Mouse (Mus musculus): ENCODE results near the gene Mecom. TPM values are rescaled to one million over a fixed set of nuclear protein-coding genes. Genes with fewer than 3 reads are reported as not detected.
A peak's percentile ranks its signal among the peaks of the same experiment; 100 is the strongest.

The Mecom gene
- polyA plus RNA-seq, 1 experiment from 2014 or later, result 13.0 TPM

GRCm38 (mm10) chr3:30164834-30165233 is 383.0 kb downstream of the Mecom start:
- Histone ChIP-seq H3K36me3 (ENCODE audit: control insufficient read depth, insufficient read depth, low read length) (no peaks in the 10 kb centered on the region), H3K9me3 (ENCODE audit: control insufficient read depth, low read length) (no peaks in the 10 kb centered on the region), H3K9ac (ENCODE audit: low read depth, low read length) (no peak overlapping the region), H3K27ac (replicated peaks; ENCODE audit: low read depth, low read length) (no peak overlapping the region), H3K4me1 (ENCODE audit: control insufficient read depth, insufficient read depth, low read length) (no peaks in the 10 kb centered on the region), H3K4me2 (ENCODE audit: low read depth, low read length) (no peak overlapping the region), H3K4me3 (ENCODE audit: low read depth, low read length) (no peak overlapping the region), H3K27me3 (replicated peaks; ENCODE audit: control insufficient read depth, insufficient read depth, low read length) (no peaks in the 10 kb centered on the region)
- ATAC-seq (ENCODE audit: low read depth) (peak; percentile 81), DNase-seq (ENCODE audit: low spot score) (peak; percentile 46)
- WGBS, result 37% methylated on average over 4 of the region's 4 CpGs

- no peak overlapping the region for H3K9ac ChIP-seq (ENCODE audit: low read depth, low read length)
- no peak for DNase-seq (ENCODE audit: low spot score)
- H3K4me2 ChIP-seq (ENCODE audit: low read depth, low read length), result no peak overlapping the region
- H3K9me3 ChIP-seq (ENCODE audit: control insufficient read depth, low read length), result no peaks in the 10 kb centered on the region
- no peaks in the 10 kb centered on the region; the same call in 1 of the 2 replicates for H3K27me3 ChIP-seq (replicated peaks; ENCODE audit: control insufficient read depth, insufficient read depth, low read length)
- 76% methylated on average over 4 of the region's 4 CpGs for WGBS
- no peak for ATAC-seq (ENCODE audit: low read depth)
- H3K27ac ChIP-seq (replicated peaks; ENCODE audit: low read depth, low read length), result no peak overlapping the region
- H3K4me1 ChIP-seq (ENCODE audit: control insufficient read depth, insufficient read depth, low read length), result no peaks in the 10 kb centered on the region
- H3K4me3 ChIP-seq (ENCODE audit: low read depth, low read length), result no peak overlapping the region
- H3K36me3 ChIP-seq (ENCODE audit: control insufficient read depth, insufficient read depth, low read length), result no peaks in the 10 kb centered on the region
These were observed 384.4 kb downstream of the Mecom start for GRCm38 (mm10) chr3:30163390-30163789.

- no peak overlapping the region for H3K27ac ChIP-seq (replicated peaks; ENCODE audit: low read depth, low read length)
- H3K27me3 ChIP-seq (replicated peaks; ENCODE audit: control insufficient read depth, insufficient read depth, low read length), result no peaks in the 10 kb centered on the region; the same call in 1 of the 2 replicates
- 66% methylated on average over 5 of the region's 5 CpGs for WGBS
- no peak overlapping the region for H3K4me3 ChIP-seq (ENCODE audit: low read depth, low read length)
- no peaks in the 10 kb centered on the region for H3K4me1 ChIP-seq (ENCODE audit: control insufficient read depth, insufficient read depth, low read length)
- H3K9me3 ChIP-seq (ENCODE audit: control insufficient read depth, low read length), result no peaks in the 10 kb centered on the region
- ATAC-seq (ENCODE audit: low read depth), result no peak
- no peaks in the 10 kb centered on the region for H3K36me3 ChIP-seq (ENCODE audit: control insufficient read depth, insufficient read depth, low read length)
- no peak overlapping the region for H3K9ac ChIP-seq (ENCODE audit: low read depth, low read length)
- no peak for DNase-seq (ENCODE audit: low spot score)
- no peak overlapping the region for H3K4me2 ChIP-seq (ENCODE audit: low read depth, low read length)
These were observed 386.7 kb downstream of the Mecom start for GRCm38 (mm10) chr3:30160961-30161670.

DNA sequence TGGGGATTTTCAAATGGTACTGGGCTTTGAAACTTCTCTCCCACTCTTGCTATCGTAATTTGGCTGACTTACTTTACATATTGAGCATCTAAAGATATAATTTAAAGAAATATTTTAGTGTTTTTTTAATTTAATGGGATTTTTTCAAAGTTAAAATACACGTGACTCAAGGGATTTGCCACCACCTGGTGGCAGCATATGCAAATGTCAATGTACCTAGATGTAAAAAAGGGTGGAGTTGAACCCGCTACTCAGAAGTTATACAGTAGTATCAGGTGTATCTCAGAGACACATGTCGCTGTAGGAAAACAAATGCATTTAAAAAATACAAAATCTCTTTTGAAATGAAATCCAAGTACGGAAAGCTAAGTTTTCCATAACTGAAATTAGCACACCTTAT is 387.5 kb downstream of the Mecom start:
- Histone ChIP-seq H3K27ac (replicated peaks; ENCODE audit: low read depth, low read length) (no peak overlapping the region), H3K4me2 (ENCODE audit: low read depth, low read length) (no peak overlapping the region), H3K9me3 (ENCODE audit: control insufficient read depth, low read length) (no peaks in the 10 kb centered on the region), H3K36me3 (ENCODE audit: control insufficient read depth, insufficient read depth, low read length) (no peaks in the 10 kb centered on the region), H3K4me1 (ENCODE audit: control insufficient read depth, insufficient read depth, low read length) (no peaks in the 10 kb centered on the region), H3K27me3 (replicated peaks; ENCODE audit: control insufficient read depth, insufficient read depth, low read length) (no peaks in the 10 kb centered on the region; the same call in 1 of the 2 replicates), H3K4me3 (ENCODE audit: low read depth, low read length) (no peak overlapping the region), H3K9ac (ENCODE audit: low read depth, low read length) (no peak overlapping the region)
- no peak for DNase-seq (ENCODE audit: low spot score)
- no peak for ATAC-seq (ENCODE audit: low read depth)
- WGBS, result 78% methylated on average over 5 of the region's 5 CpGs

- Histone ChIP-seq H3K36me3 (ENCODE audit: control insufficient read depth, insufficient read depth, low read length) (no peaks in the 10 kb centered on the region), H3K4me1 (ENCODE audit: control insufficient read depth, insufficient read depth, low read length) (no peaks in the 10 kb centered on the region), H3K9me3 (ENCODE audit: control insufficient read depth, low read length) (no peaks in the 10 kb centered on the region), H3K27ac (replicated peaks; ENCODE audit: low read depth, low read length) (no peak overlapping the region), H3K4me3 (ENCODE audit: low read depth, low read length) (no peak overlapping the region), H3K4me2 (ENCODE audit: low read depth, low read length) (no peak overlapping the region), H3K9ac (ENCODE audit: low read depth, low read length) (no peak overlapping the region), H3K27me3 (replicated peaks; ENCODE audit: control insufficient read depth, insufficient read depth, low read length) (no peaks in the 10 kb centered on the region; the same call in 1 of the 2 replicates)
- 78% methylated on average over 7 of the region's 7 CpGs for WGBS
- no peak for ATAC-seq (ENCODE audit: low read depth)
- no peak for DNase-seq (ENCODE audit: low spot score)
These were observed 390.6 kb downstream of the Mecom start for GRCm38 (mm10) chr3:30157128-30157670.

- Histone ChIP-seq H3K36me3 (ENCODE audit: control insufficient read depth, insufficient read depth, low read length) (no peaks in the 10 kb centered on the region), H3K9ac (ENCODE audit: low read depth, low read length) (no peak overlapping the region), H3K27me3 (replicated peaks; ENCODE audit: control insufficient read depth, insufficient read depth, low read length) (no peaks in the 10 kb centered on the region; the same call in 1 of the 2 replicates), H3K4me3 (ENCODE audit: low read depth, low read length) (no peak overlapping the region), H3K27ac (replicated peaks; ENCODE audit: low read depth, low read length) (no peak overlapping the region), H3K4me2 (ENCODE audit: low read depth, low read length) (no peak overlapping the region), H3K4me1 (ENCODE audit: control insufficient read depth, insufficient read depth, low read length) (no peaks in the 10 kb centered on the region), H3K9me3 (ENCODE audit: control insufficient read depth, low read length) (no peaks in the 10 kb centered on the region)
- DNase-seq (ENCODE audit: low spot score), result no peak
- no peak for ATAC-seq (ENCODE audit: low read depth)
- 62% methylated on average over 7 of the region's 7 CpGs for WGBS
These were observed 393.4 kb downstream of the Mecom start for GRCm38 (mm10) chr3:30154390-30154789.

DNA sequence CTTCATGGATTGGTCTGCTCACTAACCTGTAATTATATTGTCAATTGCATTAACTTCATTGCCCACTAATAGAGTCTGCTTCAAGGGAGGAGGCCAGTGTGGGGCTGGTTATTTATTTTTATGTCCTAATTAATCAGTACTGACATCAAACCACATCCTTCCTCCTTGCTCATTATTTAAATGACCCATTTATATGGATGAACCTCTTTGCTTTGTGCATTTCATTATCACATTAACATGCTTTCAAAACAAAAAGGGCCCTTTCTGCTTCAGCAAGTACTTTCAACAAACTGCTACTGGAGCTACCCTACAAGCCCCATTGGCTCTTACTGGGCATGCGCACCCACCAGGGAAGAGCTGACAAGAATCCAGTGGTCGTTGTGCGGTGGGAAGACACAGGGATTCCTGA is 393.9 kb downstream of the Mecom start:
- Histone ChIP-seq H3K36me3 (ENCODE audit: control insufficient read depth, insufficient read depth, low read length) (no peaks in the 10 kb centered on the region), H3K4me2 (ENCODE audit: low read depth, low read length) (no peak overlapping the region), H3K9ac (ENCODE audit: low read depth, low read length) (no peak overlapping the region), H3K27me3 (replicated peaks; ENCODE audit: control insufficient read depth, insufficient read depth, low read length) (no peaks in the 10 kb centered on the region; the same call in 1 of the 2 replicates), H3K27ac (replicated peaks; ENCODE audit: low read depth, low read length) (no peak overlapping the region), H3K4me3 (ENCODE audit: low read depth, low read length) (no peak overlapping the region), H3K9me3 (ENCODE audit: control insufficient read depth, low read length) (no peaks in the 10 kb centered on the region), H3K4me1 (ENCODE audit: control insufficient read depth, insufficient read depth, low read length) (no peaks in the 10 kb centered on the region)
- peak; percentile 41; the same call in 1 of the 2 replicates for ATAC-seq (ENCODE audit: low read depth)
- DNase-seq (ENCODE audit: low spot score), result no peak
- WGBS, result 55% methylated on average over 3 of the region's 3 CpGs

- no peaks in the 10 kb centered on the region for H3K36me3 ChIP-seq (ENCODE audit: control insufficient read depth, insufficient read depth, low read length)
- H3K27me3 ChIP-seq (replicated peaks; ENCODE audit: control insufficient read depth, insufficient read depth, low read length), result no peaks in the 10 kb centered on the region
- DNase-seq (ENCODE audit: low spot score) (no peak), ATAC-seq (ENCODE audit: low read depth) (no peak)
- 82% methylated on average over 4 of the region's 4 CpGs for WGBS
- H3K4me3 ChIP-seq (ENCODE audit: low read depth, low read length), result no peak overlapping the region
- no peak overlapping the region for H3K4me2 ChIP-seq (ENCODE audit: low read depth, low read length)
- H3K9me3 ChIP-seq (ENCODE audit: control insufficient read depth, low read length), result no peaks in the 10 kb centered on the region
- H3K4me1 ChIP-seq (ENCODE audit: control insufficient read depth, insufficient read depth, low read length), result no peaks in the 10 kb centered on the region
- H3K27ac ChIP-seq (replicated peaks; ENCODE audit: low read depth, low read length), result no peak overlapping the region
- no peak overlapping the region for H3K9ac ChIP-seq (ENCODE audit: low read depth, low read length)
These were observed 397.7 kb downstream of the Mecom start for GRCm38 (mm10) chr3:30150071-30150470.

All from embryonic facial prominence, embryonic 14.5 days (tissue).